Mouse (Mus musculus) kidney, adult 2 months (tissue): ENCODE measurements at regions not wholly inside any gene's neighbourhood (a gene's known extent, or its start where the extent isn't known, plus 50 kb on each side); places are given as distances from the start of the nearest gene placed in this dataset.

Source experiments
- CTCF ChIP-seq: fragments of 200-500 bp; conservative IDR thresholded peaks from 2 replicates; pipeline ENCODE4 v1.5.1; 2011; ENCODE audit warnings: low read depth, mild to moderate bottlenecking, control low read depth, low read length, moderate library complexity, mixed read lengths; ENCODE audit not compliant: insufficient read depth, insufficient read length
- POLR2A ChIP-seq: fragments of 200-500 bp; IDR thresholded peaks from one replicate; pipeline ENCODE4 v1.6.1; 2011; ENCODE audit warnings: low read depth, low read length, control low read depth

GRCm38 (mm10) chr5:47202915-47203296 is 780.0 kb upstream of the Slit2 start:
- TF ChIP-seq POLR2A = no peak
- no peak for TF ChIP-seq CTCF
